ENCODE assay signal across 8 mouse cellular contexts in the genomic region with DNA sequence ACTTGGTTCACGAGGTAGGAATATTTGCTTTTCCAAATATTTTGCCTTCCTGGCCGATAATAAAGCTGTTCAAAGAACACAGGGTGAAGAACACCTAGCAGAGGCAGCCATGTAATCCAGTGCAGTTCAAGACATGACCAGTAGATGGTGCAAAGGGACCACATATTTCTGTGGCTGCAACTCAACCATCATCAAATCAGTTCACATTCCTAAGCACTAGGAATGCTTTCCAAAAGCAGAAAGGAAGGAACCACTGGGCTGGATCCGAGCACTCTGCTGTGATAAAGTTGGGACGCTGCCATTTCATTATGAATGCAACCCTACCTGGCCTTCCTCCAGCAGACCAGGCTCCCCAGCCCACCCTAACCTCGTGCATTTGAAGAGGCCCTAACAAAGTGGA.
DNase-seq lines count a peak whose midpoint lies in the region; TF ChIP-seq lines count a peak whose summit lies in the region.

No protein-coding gene starts in this region.

- H3K9ac ChIP-seq in MEL (ENCODE audit: control insufficient read depth, low read depth, low read length, poor library complexity, severe bottlenecking), result no peak overlapping the region

- peak; percentile 74 to 94 (median 91) for TF ChIP-seq CTCF in MEL (IDR thresholded peaks at IDR 0.05 in 2 of 3, conservative IDR thresholded peaks at IDR 0.05 in 1 of 3; ENCODE audit: control insufficient read depth in 1 of 3, insufficient read depth in 1 of 3, low read depth in 2 of 3, low read length in 3 of 3, poor library complexity in 1 of 3, severe bottlenecking in 1 of 3)

- intact Hi-C loops in heart, postnatal 25 days (cut with DNase I), result loop anchor here (1.0 to 10.0 kb wide), 6 partner anchors 74 to 888 kb away; no protein-coding TSS in a partner anchor

- no peaks in the 10 kb centered on the region for H3K36me3 ChIP-seq in MEL (ENCODE audit: control insufficient read depth in 1 of 2, insufficient read depth in 2 of 2, low read length in 2 of 2)
- H3K36me3 ChIP-seq in forebrain, embryonic 10.5 days (replicated peaks), result peaks cover 18% of the 10 kb centered on the region

- H3K27me3 ChIP-seq in MEL (ENCODE audit: control insufficient read depth in 1 of 2, insufficient read depth in 2 of 2, low read length in 2 of 2), result no peaks in the 10 kb centered on the region
- peaks cover 4% of the 10 kb centered on the region; the same call in 1 of the 2 replicates for H3K27me3 ChIP-seq in forebrain, embryonic 10.5 days (ENCODE audit: poor library complexity, severe bottlenecking)

- H3K9me3 ChIP-seq in MEL (replicated peaks; ENCODE audit: insufficient read depth, low read length), result no peaks in the 10 kb centered on the region
- no peaks in the 10 kb centered on the region for H3K9me3 ChIP-seq in forebrain, embryonic 10.5 days

- no peak overlapping the region for H3K4me3 ChIP-seq in MEL (ENCODE audit: control insufficient read depth in 1 of 2, insufficient read depth in 1 of 2, low read depth in 2 of 2, low read length in 2 of 2)
- H3K4me3 ChIP-seq in forebrain, embryonic 10.5 days, result no peak overlapping the region

- TF ChIP-seq EP300 in MEL (IDR thresholded peaks at IDR 0.05; ENCODE audit: low read depth in 1 of 2, low read length in 2 of 2), result no peak

- TF ChIP-seq POLR2A in MEL (IDR thresholded peaks at IDR 0.05; ENCODE audit: control insufficient read depth in 1 of 2, insufficient read depth in 1 of 2, low read depth in 1 of 2, low read length in 2 of 2, poor library complexity in 1 of 2), result no peak

- no peaks in the 10 kb centered on the region for H3K4me1 ChIP-seq in MEL (ENCODE audit: control insufficient read depth in 1 of 2, insufficient read depth in 2 of 2, low read length in 2 of 2)
- peaks cover 18% of the 10 kb centered on the region for H3K4me1 ChIP-seq in forebrain, embryonic 10.5 days

- DNase-seq in MEL (ENCODE audit: low read depth, low spot score), result peak; percentile 69
- peak; percentile 49 for DNase-seq in c-Kit-positive CD71-negative TER-119-negative erythroid progenitor cells, embryonic 14.5 days (ENCODE audit: low read depth)
- peak; percentile 71 for DNase-seq in forebrain, embryonic 10.5 days (ENCODE audit: extremely low spot score, low spot score)
- DNase-seq in heart, postnatal 25 days (ENCODE audit: low spot score), result peak; percentile 36
- DNase-seq in layer of hippocampus, adult 18-20 months (ENCODE audit: low spot score in 2 of 2), result peak; percentile 72 to 96
- peak; percentile 86 for DNase-seq in lung, postnatal 10 days
- peak; percentile 69 for DNase-seq in retina, adult 2 months (ENCODE audit: low read depth, low spot score)
- DNase-seq in thymus, postnatal 4 days, result peak; percentile 79

- no peaks in the 10 kb centered on the region for H3K79me2 ChIP-seq in MEL (ENCODE audit: control insufficient read depth, insufficient read depth, low read length, poor library complexity)

- H3K27ac ChIP-seq in MEL (ENCODE audit: control insufficient read depth, low read depth, low read length), result no peak overlapping the region
- H3K27ac ChIP-seq in forebrain, embryonic 10.5 days, result no peak overlapping the region

- TF ChIP-seq RAD21 in MEL (IDR thresholded peaks at IDR 0.05; ENCODE audit: low read depth, low read length), result peak; percentile 88

- 18% methylated on average over 5 of the region's 5 CpGs for WGBS in forebrain, embryonic 10.5 days

TF ChIP-seq in MEL, 35 proteins besides CTCF, POLR2A, EP300 and RAD21:
- TF ChIP-seq ZC3H11A (IDR thresholded peaks at IDR 0.05; ENCODE audit: low read depth, low read length) (peak; percentile 69), POLR2AphosphoS2 (IDR thresholded peaks at IDR 0.05; ENCODE audit: low read length) (no peak), MAZ (IDR thresholded peaks at IDR 0.05; ENCODE audit: low read depth, low read length) (no peak), TBP (IDR thresholded peaks at IDR 0.05; ENCODE audit: low read depth, low read length) (no peak), SMC3 (IDR thresholded peaks at IDR 0.05; ENCODE audit: low read depth, low read length) (peak; percentile 67), POLR2AphosphoS5 (IDR thresholded peaks at IDR 0.05; ENCODE audit: borderline replicate concordance, low read depth, low read length) (no peak), USF2 (IDR thresholded peaks at IDR 0.05; ENCODE audit: borderline replicate concordance in 1 of 2, insufficient read depth in 1 of 2, low read depth in 1 of 2, low read length in 2 of 2) (no peak), KAT2A (conservative IDR thresholded peaks at IDR 0.05; ENCODE audit: low read depth, low read length) (no peak)

Comparison
In these comparisons a context has a peak if more than half of its experiments do, and no peak if none do; other contexts are left out.
1. DNase-seq: peak in every context shown above with its lines; median percentile 86 in lung, postnatal 10 days; 84 in layer of hippocampus, adult 18-20 months; 79 in thymus, postnatal 4 days; 71 in forebrain, embryonic 10.5 days; 69 in MEL; 69 in retina, adult 2 months; 49 in c-Kit-positive CD71-negative TER-119-negative erythroid progenitor cells, embryonic 14.5 days; 36 in heart, postnatal 25 days.